Mouse (Mus musculus): ENCODE results near the gene Plekhg4. TPM values are rescaled to one million over a fixed set of nuclear protein-coding genes. Genes with fewer than 3 reads are reported as not detected.

Plekhg4 gene
- polyA plus RNA-seq, 1 experiment from 2014 or later, result 0.26 TPM

- peak; percentile 31 for DNase-seq (ENCODE audit: low spot score)
Observed at GRCm38 (mm10) chr8:105355179-105356024, 17.7 kb upstream of the Plekhg4 start.

GRCm38 (mm10) chr8:105356681-105357080 is 16.4 kb upstream of the Plekhg4 start:
- H3K9ac ChIP-seq (ENCODE audit: low read depth, low read length), result no peak overlapping the region
- H3K36me3 ChIP-seq (ENCODE audit: control insufficient read depth, insufficient read depth, low read length), result no peaks in the 10 kb centered on the region
- H3K4me3 ChIP-seq (ENCODE audit: low read depth, low read length), result no peak overlapping the region
- no peak overlapping the region for H3K27ac ChIP-seq (ENCODE audit: low read depth, low read length)
- H3K4me1 ChIP-seq (replicated peaks; ENCODE audit: control insufficient read depth, insufficient read depth, low read length), result peaks cover 2% of the 10 kb centered on the region; the same call in 1 of the 2 replicates
- 92% methylated on average over 14 of the region's 14 CpGs for WGBS
- H3K27me3 ChIP-seq (ENCODE audit: control insufficient read depth, insufficient read depth, low read length), result no peaks in the 10 kb centered on the region
- no peak for DNase-seq (ENCODE audit: low spot score)
- H3K4me2 ChIP-seq (replicated peaks; ENCODE audit: low read depth, low read length), result no peak overlapping the region
- no peaks in the 10 kb centered on the region for H3K9me3 ChIP-seq (ENCODE audit: control insufficient read depth, low read length)
- no peak for ATAC-seq (ENCODE audit: low FRiP score)

More at GRCm38 (mm10) chr8:105355179-105356024, 17.7 kb upstream of the Plekhg4 start:
- Histone ChIP-seq H3K4me3 (ENCODE audit: low read depth, low read length) (no peak overlapping the region), H3K27ac (ENCODE audit: low read depth, low read length) (no peak overlapping the region), H3K36me3 (ENCODE audit: control insufficient read depth, insufficient read depth, low read length) (no peaks in the 10 kb centered on the region), H3K9ac (ENCODE audit: low read depth, low read length) (no peak overlapping the region), H3K9me3 (ENCODE audit: control insufficient read depth, low read length) (no peaks in the 10 kb centered on the region), H3K4me2 (replicated peaks; ENCODE audit: low read depth, low read length) (no peak overlapping the region), H3K4me1 (replicated peaks; ENCODE audit: control insufficient read depth, insufficient read depth, low read length) (peaks cover 2% of the 10 kb centered on the region; the same call in 1 of the 2 replicates), H3K27me3 (ENCODE audit: control insufficient read depth, insufficient read depth, low read length) (no peaks in the 10 kb centered on the region)
- ATAC-seq (ENCODE audit: low FRiP score), result no peak
- 59% methylated on average over 26 of the region's 26 CpGs for WGBS

- no peak for DNase-seq (ENCODE audit: low spot score)
- H3K27ac ChIP-seq (ENCODE audit: low read depth, low read length), result no peak overlapping the region
- peak; percentile 31; the same call in 1 of the 2 replicates for ATAC-seq (ENCODE audit: low FRiP score)
- peaks cover 2% of the 10 kb centered on the region; the same call in 1 of the 2 replicates for H3K4me1 ChIP-seq (replicated peaks; ENCODE audit: control insufficient read depth, insufficient read depth, low read length)
- WGBS, result 69% methylated on average over 15 of the region's 15 CpGs
- H3K9ac ChIP-seq (ENCODE audit: low read depth, low read length), result no peak overlapping the region
- no peak overlapping the region for H3K4me3 ChIP-seq (ENCODE audit: low read depth, low read length)
- no peak overlapping the region for H3K4me2 ChIP-seq (replicated peaks; ENCODE audit: low read depth, low read length)
- no peaks in the 10 kb centered on the region for H3K36me3 ChIP-seq (ENCODE audit: control insufficient read depth, insufficient read depth, low read length)
- no peaks in the 10 kb centered on the region for H3K9me3 ChIP-seq (ENCODE audit: control insufficient read depth, low read length)
- H3K27me3 ChIP-seq (ENCODE audit: control insufficient read depth, insufficient read depth, low read length), result no peaks in the 10 kb centered on the region
Observed at GRCm38 (mm10) chr8:105359208-105359607, 13.9 kb upstream of the Plekhg4 start.

DNA sequence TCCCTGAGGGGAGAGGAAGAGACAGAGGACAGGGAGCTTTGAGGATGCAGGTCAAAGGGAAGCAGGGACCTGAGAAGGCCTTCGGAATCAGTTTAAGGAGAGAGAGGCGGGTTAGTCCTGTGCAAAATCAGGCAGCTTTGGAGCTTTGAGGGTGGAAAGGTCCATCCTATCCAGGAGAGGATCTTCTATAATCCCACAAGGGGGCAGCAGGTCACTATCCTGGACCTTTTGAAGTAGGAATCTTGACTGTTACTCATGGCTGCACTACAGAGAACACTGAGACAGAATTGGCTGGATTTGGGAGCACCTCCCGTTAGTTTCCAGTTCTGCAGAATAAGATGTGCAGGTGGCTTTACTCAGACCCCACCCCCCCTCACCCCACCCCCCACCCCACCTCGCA is 13.4 kb upstream of the Plekhg4 start:
- H3K4me2 ChIP-seq (replicated peaks; ENCODE audit: low read depth, low read length), result no peak overlapping the region
- DNase-seq (ENCODE audit: low spot score), result peak; percentile 53
- no peak overlapping the region for H3K27ac ChIP-seq (ENCODE audit: low read depth, low read length)
- no peaks in the 10 kb centered on the region for H3K36me3 ChIP-seq (ENCODE audit: control insufficient read depth, insufficient read depth, low read length)
- H3K9me3 ChIP-seq (ENCODE audit: control insufficient read depth, low read length), result no peaks in the 10 kb centered on the region
- no peaks in the 10 kb centered on the region for H3K27me3 ChIP-seq (ENCODE audit: control insufficient read depth, insufficient read depth, low read length)
- ATAC-seq (ENCODE audit: low FRiP score), result peak; percentile 26; the same call in 1 of the 2 replicates
- H3K9ac ChIP-seq (ENCODE audit: low read depth, low read length), result no peak overlapping the region
- H3K4me1 ChIP-seq (replicated peaks; ENCODE audit: control insufficient read depth, insufficient read depth, low read length), result peaks cover 2% of the 10 kb centered on the region; the same call in 1 of the 2 replicates
- WGBS, result 54% methylated on average over 4 of the region's 4 CpGs
- no peak overlapping the region for H3K4me3 ChIP-seq (ENCODE audit: low read depth, low read length)

- Histone ChIP-seq H3K4me2 (replicated peaks; ENCODE audit: low read depth, low read length) (no peak overlapping the region), H3K9me3 (ENCODE audit: control insufficient read depth, low read length) (no peaks in the 10 kb centered on the region), H3K36me3 (ENCODE audit: control insufficient read depth, insufficient read depth, low read length) (no peaks in the 10 kb centered on the region), H3K9ac (ENCODE audit: low read depth, low read length) (no peak overlapping the region), H3K27me3 (ENCODE audit: control insufficient read depth, insufficient read depth, low read length) (no peaks in the 10 kb centered on the region), H3K4me1 (replicated peaks; ENCODE audit: control insufficient read depth, insufficient read depth, low read length) (no peaks in the 10 kb centered on the region; the same call in 1 of the 2 replicates), H3K4me3 (ENCODE audit: low read depth, low read length) (no peak overlapping the region), H3K27ac (ENCODE audit: low read depth, low read length) (no peak overlapping the region)
- ATAC-seq (ENCODE audit: low FRiP score) (no peak), DNase-seq (ENCODE audit: low spot score) (no peak)
- 86% methylated on average over 12 of the region's 12 CpGs for WGBS
Observed at GRCm38 (mm10) chr8:105361751-105362702, 11.0 kb upstream of the Plekhg4 start.

- peak; percentile 40 for DNase-seq (ENCODE audit: low spot score)
- Histone ChIP-seq H3K27me3 (ENCODE audit: control insufficient read depth, insufficient read depth, low read length) (no peaks in the 10 kb centered on the region), H3K9ac (ENCODE audit: low read depth, low read length) (no peak overlapping the region), H3K4me1 (replicated peaks; ENCODE audit: control insufficient read depth, insufficient read depth, low read length) (no peaks in the 10 kb centered on the region), H3K9me3 (ENCODE audit: control insufficient read depth, low read length) (no peaks in the 10 kb centered on the region), H3K4me2 (replicated peaks; ENCODE audit: low read depth, low read length) (no peak overlapping the region), H3K27ac (ENCODE audit: low read depth, low read length) (no peak overlapping the region), H3K36me3 (ENCODE audit: control insufficient read depth, insufficient read depth, low read length) (no peaks in the 10 kb centered on the region), H3K4me3 (ENCODE audit: low read depth, low read length) (no peak overlapping the region)
- no peak for ATAC-seq (ENCODE audit: low FRiP score)
- 67% methylated on average over 2 of the region's 2 CpGs for whole genome bisulfite sequencing
Observed at GRCm38 (mm10) chr8:105367107-105367506, 6.0 kb upstream of the Plekhg4 start.

DNA sequence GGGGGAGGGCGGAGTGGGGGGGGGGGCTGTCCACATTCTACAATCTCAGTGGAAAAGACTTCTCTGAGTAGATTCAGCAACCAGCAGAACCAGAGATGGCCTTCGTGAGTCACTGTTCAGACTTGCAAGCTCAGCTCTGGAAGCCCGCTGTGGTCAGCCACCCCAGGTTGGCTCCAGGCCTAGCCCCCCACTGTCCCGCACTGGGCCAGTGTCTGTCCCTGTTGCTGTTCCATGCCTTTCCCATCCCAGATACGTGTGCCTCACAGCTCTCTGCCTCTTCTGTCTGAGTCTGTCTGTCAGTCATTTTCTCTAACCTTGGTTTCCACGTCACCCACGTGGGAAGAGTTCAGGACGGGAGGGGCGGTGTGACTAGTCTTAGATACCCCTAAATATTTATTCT is 601 bp upstream of the Plekhg4 start:
- H3K9me3 ChIP-seq (ENCODE audit: control insufficient read depth, low read length), result 0 out of 2 replicates have a peak, but pooled peaks cover 4% of the 10 kb centered on the region
- no peak for ATAC-seq (ENCODE audit: low FRiP score)
- no peaks in the 10 kb centered on the region for H3K36me3 ChIP-seq (ENCODE audit: control insufficient read depth, insufficient read depth, low read length)
- 68% methylated on average over 9 of the region's 9 CpGs for WGBS
- no peak overlapping the region for H3K9ac ChIP-seq (ENCODE audit: low read depth, low read length)
- H3K27ac ChIP-seq (ENCODE audit: low read depth, low read length), result no peak overlapping the region
- no peaks in the 10 kb centered on the region for H3K4me1 ChIP-seq (replicated peaks; ENCODE audit: control insufficient read depth, insufficient read depth, low read length)
- no peak overlapping the region for H3K4me3 ChIP-seq (ENCODE audit: low read depth, low read length)
- DNase-seq (ENCODE audit: low spot score), result no peak
- no peaks in the 10 kb centered on the region for H3K27me3 ChIP-seq (ENCODE audit: control insufficient read depth, insufficient read depth, low read length)
- no peak overlapping the region for H3K4me2 ChIP-seq (replicated peaks; ENCODE audit: low read depth, low read length)

DNA sequence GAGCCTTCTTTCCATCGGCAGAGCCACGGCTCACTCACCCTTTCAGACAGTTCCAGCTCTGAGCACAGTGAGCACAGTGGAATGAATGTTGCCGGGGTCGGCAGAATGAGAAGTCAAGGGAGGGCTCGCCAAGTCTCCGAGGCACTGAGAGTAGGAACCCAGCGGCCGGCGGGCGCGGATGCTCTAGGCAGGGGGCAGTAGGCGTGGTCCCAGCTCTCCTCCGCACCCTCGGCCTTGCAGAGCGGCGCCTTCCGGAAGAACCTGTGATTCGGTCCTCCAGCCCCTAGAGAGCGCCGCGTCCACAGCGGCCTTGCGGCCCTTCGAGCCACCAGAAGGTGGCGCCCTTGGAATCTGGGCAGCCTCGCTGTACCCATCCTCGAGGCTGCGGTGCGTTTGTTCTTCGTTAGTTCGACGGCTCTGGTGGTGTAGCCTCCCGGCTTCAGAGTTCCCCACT is 1.5 kb downstream of the Plekhg4 start:
- no peaks in the 10 kb centered on the region for H3K4me1 ChIP-seq (replicated peaks; ENCODE audit: control insufficient read depth, insufficient read depth, low read length)
- no peaks in the 10 kb centered on the region for H3K36me3 ChIP-seq (ENCODE audit: control insufficient read depth, insufficient read depth, low read length)
- H3K27ac ChIP-seq (ENCODE audit: low read depth, low read length), result no peak overlapping the region
- 26% methylated on average over 33 of the region's 33 CpGs for WGBS
- no peaks in the 10 kb centered on the region for H3K27me3 ChIP-seq (ENCODE audit: control insufficient read depth, insufficient read depth, low read length)
- H3K9me3 ChIP-seq (ENCODE audit: control insufficient read depth, low read length), result 0 out of 2 replicates have a peak, but pooled peaks cover 4% of the 10 kb centered on the region
- peak overlapping the region; percentile 36 for H3K4me2 ChIP-seq (replicated peaks; ENCODE audit: low read depth, low read length)
- peak; percentile 66 for DNase-seq (ENCODE audit: low spot score)
- ATAC-seq (ENCODE audit: low FRiP score), result peak; percentile 32; the same call in 1 of the 2 replicates
- no peak overlapping the region for H3K4me3 ChIP-seq (ENCODE audit: low read depth, low read length)
- no peak overlapping the region for H3K9ac ChIP-seq (ENCODE audit: low read depth, low read length)

Data from hindbrain, embryonic 11.5 days (tissue).